Mouse (Mus musculus) hindbrain, embryonic 14.5 days (tissue): ENCODE measurements around the gene Dynlt1f. TPM values are rescaled to one million over a fixed set of nuclear protein-coding genes. Genes with fewer than 3 reads are reported as not detected.
"Not testable (repeated sequence)": the region's sequence is repeated elsewhere in the genome, so short reads cannot be mapped to it uniquely, and the experiment has no call there.

Experiments used
- ATAC-seq: fragments of 200-750 bp; cut with Nextera tagmentation; 2 replicates; pipeline ENCODE4 v1.8.0; 2017; ENCODE audit warnings: moderate number of reproducible peaks, mild to moderate bottlenecking, moderate TSS enrichment, moderate library complexity; ENCODE audit not compliant: low FRiP score
- DNase-seq: peaks from one replicate; pipeline ENCODE4 v3.0.0-alpha.2; 2015; ENCODE audit warnings: low spot score
- H3K27ac ChIP-seq: fragments of 300-500 bp; sonication (generic); 2 replicates; pipeline ENCODE4 v1.5.1; 2014; ENCODE audit warnings: mild to moderate bottlenecking, moderate library complexity
- H3K27me3 ChIP-seq: fragments of 300-500 bp; sonication (generic); 2 replicates; pipeline ENCODE4 v1.6.1; 2014; ENCODE audit warnings: mild to moderate bottlenecking, low read length, mixed read lengths; ENCODE audit not compliant: control insufficient read depth, insufficient read depth
- H3K36me3 ChIP-seq: fragments of 300-500 bp; sonication (generic); replicated peaks from 2 replicates; pipeline ENCODE4 v1.6.1; 2014; ENCODE audit not compliant: control insufficient read depth, insufficient read depth
- H3K4me1 ChIP-seq: fragments of 300-500 bp; sonication (generic); replicated peaks from 2 replicates; pipeline ENCODE4 v1.6.1; 2014; ENCODE audit warnings: antibody characterized with exemption, low read length, mixed read lengths; ENCODE audit not compliant: control insufficient read depth, insufficient read depth
- H3K4me2 ChIP-seq: fragments of 300-500 bp; sonication (generic); replicated peaks from 2 replicates; pipeline ENCODE4 v1.6.1; 2014; ENCODE audit warnings: mild to moderate bottlenecking, moderate library complexity
- H3K4me3 ChIP-seq: fragments of 300-500 bp; sonication (generic); replicated peaks from 2 replicates; pipeline ENCODE4 v1.5.1; 2014; ENCODE audit warnings: mild to moderate bottlenecking, low read length
- H3K9ac ChIP-seq: fragments of 300-500 bp; sonication (generic); 2 replicates; pipeline ENCODE4 v1.6.1; 2014
- H3K9me3 ChIP-seq: fragments of 300-500 bp; sonication (generic); 2 replicates; pipeline ENCODE4 v1.6.1; 2016; ENCODE audit warnings: low read length; ENCODE audit not compliant: control insufficient read depth
- WGBS: fragments of 180-500 bp; shearing (Covaris S2); extraction: QIAGEN DNeasy Blood & Tissue Kit; methylation state at CpG from one replicate; pipeline ENCODE4 v1.1.7; 2014; 5-methylcytosine and 5-hydroxymethylcytosine counted together
- polyA plus RNA-seq: library from polyadenylated mRNA; unstranded; fragments of >200 nt; fragmentation: Nextera tagmentation; extraction: Ambion mirVana; gene quantifications from 2 replicates; pipeline ENCODE4 v1.2.1, GENCODE M21; 2014

Gene Dynlt1f
- polyA plus RNA-seq, 1 experiment from 2014 or later = 320 TPM

DNA sequence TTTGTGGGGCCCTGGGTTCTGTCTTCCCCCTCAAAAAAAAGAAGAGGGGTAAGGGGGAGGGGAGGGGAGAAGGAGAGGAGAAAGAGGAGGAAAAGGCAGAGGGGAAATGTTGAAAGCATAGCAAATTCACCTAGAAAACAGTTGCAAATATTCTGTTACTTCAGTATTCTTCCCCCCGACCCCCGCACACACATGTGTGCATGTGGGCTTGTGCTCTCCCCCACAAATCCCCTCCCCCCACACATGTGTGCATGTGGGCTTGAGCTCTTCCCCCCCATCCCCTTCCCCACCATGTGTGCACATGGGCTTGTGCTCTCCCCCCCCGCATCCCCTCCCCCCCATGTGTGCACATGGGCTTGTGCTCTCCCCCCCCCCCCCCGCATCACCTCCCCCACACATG is 33.6 kb upstream of the Dynlt1f start:
- not testable (repeated sequence) for DNase-seq, H3K36me3 ChIP-seq, H3K4me1 ChIP-seq, H3K27me3 ChIP-seq, H3K4me2 ChIP-seq, H3K4me3 ChIP-seq, H3K9ac ChIP-seq, H3K9me3 ChIP-seq, H3K27ac ChIP-seq, ATAC-seq
- WGBS = 100% methylated on average over 2 of the region's 4 CpGs

DNA sequence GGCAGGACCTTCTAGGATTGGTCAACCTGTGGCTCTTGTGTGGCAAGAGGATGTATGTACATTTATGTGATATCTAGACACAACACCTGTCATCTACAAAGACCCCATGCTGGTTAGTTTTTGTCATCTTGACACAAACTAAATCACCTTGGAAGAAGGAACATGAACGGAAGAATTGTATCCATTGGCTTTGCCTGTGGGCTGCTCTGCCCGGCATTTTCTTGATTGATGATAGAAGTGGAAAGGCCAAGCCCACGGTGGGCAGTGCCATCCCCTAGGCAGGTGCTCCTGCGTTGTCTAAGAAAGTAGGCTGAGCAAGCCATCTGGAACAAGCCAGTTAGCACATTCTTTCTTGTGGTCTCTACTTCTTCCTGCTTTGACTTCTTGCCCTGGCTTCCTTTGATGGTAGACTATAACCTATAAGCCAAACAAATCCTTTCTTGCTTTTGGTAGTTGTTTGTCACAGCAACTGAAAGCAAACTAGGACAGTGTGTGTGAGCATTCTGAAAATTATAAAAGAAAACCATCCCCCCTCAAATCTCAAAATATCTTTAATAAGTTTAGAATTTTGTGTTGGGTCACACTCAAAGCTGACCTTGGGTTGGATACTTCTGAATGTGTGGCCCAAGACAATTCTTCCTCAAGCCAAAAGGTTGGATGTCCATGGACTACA is 30.7 kb upstream of the Dynlt1f start:
- not testable (repeated sequence) for H3K9ac ChIP-seq, H3K4me2 ChIP-seq, H3K4me1 ChIP-seq, H3K36me3 ChIP-seq, ATAC-seq, H3K9me3 ChIP-seq, DNase-seq, H3K27me3 ChIP-seq, H3K27ac ChIP-seq, H3K4me3 ChIP-seq
- 94% methylated on average over 2 of the region's 4 CpGs for WGBS

DNA sequence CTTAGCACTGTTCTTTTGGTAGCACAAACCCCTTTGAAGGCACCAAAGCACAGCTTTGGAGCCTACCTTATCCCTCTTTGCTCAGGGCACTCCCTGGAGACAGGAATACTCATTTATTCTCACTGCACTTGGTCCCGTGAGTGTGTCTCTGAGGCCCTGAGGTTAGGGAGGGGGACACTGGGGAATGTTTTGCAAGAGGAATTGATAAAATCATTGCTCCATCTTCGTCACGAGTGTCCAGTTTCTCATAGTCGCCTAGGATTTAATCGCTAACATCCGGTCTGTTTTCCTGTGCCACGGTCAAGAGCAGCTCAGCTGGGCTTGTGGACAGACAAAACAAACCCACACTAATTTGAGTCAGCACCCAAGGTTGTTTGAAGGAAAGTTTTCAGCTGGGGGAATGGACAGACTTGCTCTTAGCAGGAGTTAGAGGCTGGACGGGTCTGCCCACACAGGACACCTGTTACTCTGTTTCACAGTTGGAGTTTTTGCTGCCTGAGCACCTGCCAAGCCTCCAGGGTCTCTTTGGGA is 29.7 kb upstream of the Dynlt1f start:
- H3K36me3 ChIP-seq, H3K9me3 ChIP-seq, DNase-seq, H3K27ac ChIP-seq, H3K4me1 ChIP-seq, H3K4me2 ChIP-seq, H3K4me3 ChIP-seq, H3K9ac ChIP-seq, H3K27me3 ChIP-seq, ATAC-seq: not testable (repeated sequence)
- WGBS = 16% methylated on average over 3 of the region's 8 CpGs

DNA sequence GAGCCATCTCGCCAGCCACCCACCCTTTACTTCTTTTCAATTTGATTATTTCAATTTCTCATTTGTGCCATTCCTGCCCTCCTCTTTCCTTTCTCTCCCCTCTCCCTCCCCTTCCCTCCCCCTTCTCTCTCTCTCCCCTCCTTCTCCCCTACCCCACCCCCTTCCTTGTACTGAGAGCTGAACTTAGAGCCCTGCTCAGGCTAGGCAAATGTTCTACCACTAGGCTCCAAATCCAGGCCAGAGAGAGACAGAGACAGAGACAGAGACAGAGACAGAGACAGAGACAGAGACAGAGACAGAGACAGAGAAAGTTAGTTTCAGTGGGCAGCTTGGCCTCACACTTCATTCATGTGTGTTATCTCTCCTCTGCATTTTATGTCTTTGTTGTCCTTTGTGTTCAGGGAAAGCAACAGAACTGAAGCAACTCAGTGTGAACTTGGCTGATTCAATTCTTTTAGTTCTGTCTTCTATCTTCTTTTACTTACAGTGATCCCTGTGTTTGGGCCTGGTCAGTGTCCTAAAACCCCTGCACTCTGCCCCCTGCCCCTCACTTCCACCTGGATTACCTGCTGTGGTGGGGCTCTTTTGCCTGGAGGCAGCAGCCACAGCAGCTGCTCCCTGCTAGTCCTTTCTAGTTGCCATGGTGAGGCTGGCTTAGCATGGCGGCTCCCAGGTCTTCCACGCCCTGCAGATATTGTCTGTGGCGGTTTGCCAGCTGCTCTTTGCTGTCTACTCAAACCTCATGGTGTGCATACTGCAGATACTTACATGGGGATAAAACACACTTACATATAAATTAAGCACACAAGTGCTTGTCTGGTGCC is 29.0 kb upstream of the Dynlt1f start:
- DNase-seq = peak; percentile 22
- H3K4me1 ChIP-seq, H3K4me3 ChIP-seq, H3K27me3 ChIP-seq, H3K9me3 ChIP-seq, H3K36me3 ChIP-seq, H3K4me2 ChIP-seq, H3K9ac ChIP-seq: not testable (repeated sequence)
- no CpG with 5 or more reads among the region's 4 CpGs for WGBS
- ATAC-seq = peak; percentile 85
- peak overlapping the region; percentile 54; the same call in 1 of the 2 replicates for H3K27ac ChIP-seq

DNA sequence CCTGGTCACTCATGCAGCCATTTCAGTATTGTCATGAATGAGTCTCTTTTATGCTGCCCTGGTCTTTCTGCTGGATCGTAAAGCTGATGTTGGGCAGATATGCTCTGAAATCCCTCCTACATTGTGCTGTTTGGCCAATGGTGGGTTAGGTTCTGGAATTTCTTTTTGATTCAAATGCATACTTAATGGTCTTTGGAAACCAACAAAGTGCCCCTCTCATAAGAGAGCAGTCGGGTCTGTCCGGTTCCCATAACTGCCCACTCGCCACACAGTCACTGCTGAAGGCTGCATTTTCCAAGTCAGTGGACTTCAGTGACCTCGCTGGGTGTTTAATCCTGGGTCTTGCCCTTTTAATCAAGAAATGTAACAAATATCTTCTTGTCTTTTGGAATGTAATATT is 28.0 kb upstream of the Dynlt1f start:
- not testable (repeated sequence) for H3K36me3 ChIP-seq, DNase-seq, H3K9me3 ChIP-seq, H3K4me2 ChIP-seq, H3K27me3 ChIP-seq, ATAC-seq, H3K4me1 ChIP-seq, H3K9ac ChIP-seq, H3K4me3 ChIP-seq, H3K27ac ChIP-seq
- WGBS = no CpG with 5 or more reads among the region's 5 CpGs

DNA sequence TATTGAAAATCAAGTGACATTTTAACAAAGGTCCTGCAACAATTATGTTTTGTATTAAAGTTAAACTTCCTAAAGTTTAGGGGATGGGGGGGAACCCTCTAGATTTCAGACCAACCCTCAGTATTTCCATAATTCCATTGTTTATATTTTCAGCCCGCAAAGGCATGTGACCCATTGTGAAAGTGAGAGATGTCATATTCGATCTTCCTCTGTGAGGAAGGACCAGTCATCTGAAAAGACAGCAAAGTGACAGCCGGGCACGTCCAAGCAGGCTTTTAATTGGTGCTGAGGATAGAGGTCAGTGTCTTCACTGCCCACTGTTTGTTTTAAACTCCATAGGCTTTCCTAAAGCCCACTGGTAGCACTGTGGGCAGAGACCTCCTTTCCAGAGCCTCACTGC is 26.0 kb upstream of the Dynlt1f start:
- not testable (repeated sequence) for H3K4me2 ChIP-seq, DNase-seq, H3K9me3 ChIP-seq, H3K9ac ChIP-seq, H3K27me3 ChIP-seq, H3K4me1 ChIP-seq, ATAC-seq, H3K4me3 ChIP-seq, H3K36me3 ChIP-seq, H3K27ac ChIP-seq
- 77% methylated on average over 4 of the region's 4 CpGs for whole genome bisulfite sequencing

DNA sequence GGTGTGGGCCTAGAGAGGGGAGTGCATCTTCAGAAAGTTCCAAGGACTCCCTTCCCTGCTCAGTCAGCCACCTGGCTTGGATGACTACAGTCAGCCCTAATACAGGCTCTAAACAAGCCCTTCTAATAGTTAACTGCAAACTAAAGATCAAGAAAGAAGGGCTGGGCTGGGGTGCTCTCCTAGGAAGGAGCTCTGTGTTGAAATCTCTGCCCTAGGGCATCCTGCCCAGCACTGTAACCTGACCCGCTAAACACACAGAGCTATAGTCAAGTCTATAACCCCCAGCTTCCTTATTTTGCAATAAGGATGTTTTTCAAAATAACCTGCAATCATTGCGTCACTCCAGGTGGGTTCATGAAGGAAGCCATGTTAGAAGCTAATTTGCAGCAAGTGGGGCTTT is 22.4 kb upstream of the Dynlt1f start:
- H3K9ac ChIP-seq, H3K36me3 ChIP-seq, H3K4me3 ChIP-seq, DNase-seq, H3K4me1 ChIP-seq, H3K27ac ChIP-seq, ATAC-seq, H3K27me3 ChIP-seq, H3K4me2 ChIP-seq, H3K9me3 ChIP-seq: not testable (repeated sequence)
- WGBS = 100% methylated on average over 1 of the region's 2 CpGs

DNA sequence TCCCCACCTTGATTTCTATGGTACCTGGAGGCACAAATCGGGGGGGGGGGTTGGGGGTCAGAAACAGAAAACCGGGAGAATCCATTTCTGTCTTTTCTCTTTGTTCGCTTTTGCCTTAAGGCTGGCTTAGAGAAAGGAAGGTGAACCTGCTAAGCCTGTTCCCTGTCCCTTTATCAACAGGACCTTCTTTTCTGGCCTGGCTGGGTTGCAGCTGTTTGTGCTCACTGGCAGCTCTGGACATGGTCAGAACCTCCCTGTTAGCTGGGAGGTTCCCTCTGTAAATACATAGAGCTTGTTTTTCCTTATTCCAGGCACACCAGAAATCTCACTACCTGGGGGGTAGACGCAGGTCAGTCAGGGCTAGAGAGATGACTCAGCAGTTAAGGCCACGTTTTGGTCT is 18.6 kb upstream of the Dynlt1f start:
- H3K4me3 ChIP-seq, H3K4me1 ChIP-seq, H3K36me3 ChIP-seq, DNase-seq, H3K9ac ChIP-seq, H3K27me3 ChIP-seq, H3K27ac ChIP-seq, ATAC-seq, H3K4me2 ChIP-seq, H3K9me3 ChIP-seq: not testable (repeated sequence)
- WGBS = 67% methylated on average over 4 of the region's 5 CpGs

DNA sequence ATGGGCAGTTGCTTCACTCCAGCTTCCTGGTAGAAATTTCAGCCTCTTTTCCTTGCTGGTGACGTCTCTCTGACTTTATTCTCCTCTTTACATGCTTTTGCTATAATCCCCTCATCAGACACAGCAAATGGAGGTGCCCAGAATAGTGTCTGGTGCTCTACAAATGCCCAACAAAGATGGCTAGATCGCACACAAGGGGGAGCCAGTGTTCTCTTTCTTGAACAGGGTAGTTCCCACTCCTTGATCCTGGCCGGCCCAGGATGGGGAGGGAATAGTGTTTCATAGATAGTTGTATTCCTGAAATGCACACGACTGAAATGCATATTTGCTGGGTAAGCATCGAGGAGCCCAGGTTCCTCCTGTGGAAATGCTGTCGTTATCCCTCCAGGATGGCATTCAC is 12.8 kb upstream of the Dynlt1f start:
- not testable (repeated sequence) for H3K4me3 ChIP-seq, H3K9ac ChIP-seq, H3K9me3 ChIP-seq, ATAC-seq, H3K4me2 ChIP-seq, DNase-seq, H3K27me3 ChIP-seq, H3K4me1 ChIP-seq, H3K36me3 ChIP-seq, H3K27ac ChIP-seq
- no CpG with 5 or more reads among the region's 6 CpGs for WGBS
